ENCODE assay signal across 7 mouse cellular contexts in genomic region chr2:170450933-170451332, GRCm38 (mm10). TPM values are rescaled to one million over a fixed set of nuclear protein-coding genes. Genes with fewer than 3 reads are reported as not detected.
DNase-seq lines count a peak whose midpoint lies in the region; ATAC-seq and TF ChIP-seq lines count a peak whose summit lies in the region.

No protein-coding gene starts in this region.

- H3K4me2 ChIP-seq in intestine, embryonic 16.5 days (ENCODE audit: low read depth, low read length) = peak overlapping the region; percentile 19; the same call in 1 of the 2 replicates
- 0 out of 2 replicates have a peak overlapping the region, but pooled peaks have one; percentile 22 for H3K4me2 ChIP-seq in midbrain, embryonic 12.5 days (replicated peaks)

- intact Hi-C loops in left cerebral cortex, postnatal 4 days (cut with DNase I) = loop anchor here (1.0 kb wide), 1 partner anchor 56 kb away; no protein-coding TSS in a partner anchor

- H3K36me3 ChIP-seq in intestine, embryonic 16.5 days (ENCODE audit: control insufficient read depth, insufficient read depth, low read length) = no peaks in the 10 kb centered on the region
- no peaks in the 10 kb centered on the region for H3K36me3 ChIP-seq in midbrain, embryonic 12.5 days
- H3K36me3 ChIP-seq in small intestine, adult 2 months (ENCODE audit: control insufficient read depth, insufficient read depth, low read length) = no peaks in the 10 kb centered on the region

- peak; percentile 84 for TF ChIP-seq CTCF in cortical plate, adult 2 months (IDR thresholded peaks at IDR 0.05; ENCODE audit: extremely low read depth, insufficient read depth, low read length)
- TF ChIP-seq CTCF in small intestine, adult 2 months (IDR thresholded peaks at IDR 0.05; ENCODE audit: extremely low read depth, insufficient read length, insufficient replicate concordance, low read depth, low read length) = peak; percentile 75; the same call in 1 of the 2 replicates

- no peaks in the 10 kb centered on the region for H3K9me3 ChIP-seq in intestine, embryonic 16.5 days (ENCODE audit: control insufficient read depth, low read length)
- H3K9me3 ChIP-seq in midbrain, embryonic 12.5 days = no peaks in the 10 kb centered on the region

- H3K4me3 ChIP-seq in cortical plate, adult 2 months (ENCODE audit: insufficient read depth, low read length) = no peak overlapping the region
- no peak overlapping the region for H3K4me3 ChIP-seq in intestine, embryonic 16.5 days (ENCODE audit: low read length)
- H3K4me3 ChIP-seq in midbrain, embryonic 12.5 days = no peak overlapping the region
- H3K4me3 ChIP-seq in small intestine, adult 2 months (ENCODE audit: low read depth, low read length) = no peak overlapping the region

- ATAC-seq in intestine, embryonic 16.5 days = peak; percentile 92
- ATAC-seq in midbrain, embryonic 12.5 days (ENCODE audit: low FRiP score, low read depth) = peak; percentile 62

- no peaks in the 10 kb centered on the region for H3K4me1 ChIP-seq in cortical plate, adult 2 months (ENCODE audit: control insufficient read depth, insufficient read depth, low read length)
- no peaks in the 10 kb centered on the region for H3K4me1 ChIP-seq in intestine, embryonic 16.5 days (ENCODE audit: control insufficient read depth, insufficient read depth, low read length)
- H3K4me1 ChIP-seq in midbrain, embryonic 12.5 days = peaks cover 7% of the 10 kb centered on the region; the same call in 1 of the 2 replicates
- peaks cover 8% of the 10 kb centered on the region for H3K4me1 ChIP-seq in small intestine, adult 2 months (ENCODE audit: control insufficient read depth, insufficient read depth, insufficient read length, low read length)

- DNase-seq in adrenal gland, adult (ENCODE audit: inconsistent age in 2 of 2, low spot score in 1 of 2) = peak; percentile 63 to 89
- DNase-seq in gastrocnemius, postnatal 25 days = peak; percentile 31
- DNase-seq in left cerebral cortex, postnatal 4 days = peak; percentile 82

- no peak overlapping the region for H3K27ac ChIP-seq in cortical plate, adult 2 months (ENCODE audit: insufficient read depth, low read length)
- no peak overlapping the region for H3K27ac ChIP-seq in intestine, embryonic 16.5 days (ENCODE audit: low read length)
- no peak overlapping the region for H3K27ac ChIP-seq in midbrain, embryonic 12.5 days (replicated peaks)
- H3K27ac ChIP-seq in small intestine, adult 2 months (ENCODE audit: insufficient read depth, low read depth, low read length) = no peak overlapping the region

- TF ChIP-seq POLR2A in cortical plate, adult 2 months (IDR thresholded peaks at IDR 0.05; ENCODE audit: extremely low read depth, insufficient read depth, low read length) = no peak
- no peak for TF ChIP-seq POLR2A in small intestine, adult 2 months (IDR thresholded peaks at IDR 0.05; ENCODE audit: low read depth, low read length)

- no peak overlapping the region for H3K9ac ChIP-seq in intestine, embryonic 16.5 days (ENCODE audit: low read depth, low read length)
- no peak overlapping the region for H3K9ac ChIP-seq in midbrain, embryonic 12.5 days (replicated peaks)

- WGBS in intestine, embryonic 16.5 days = 5% methylated on average over 9 of the region's 9 CpGs
- 9% methylated on average over 9 of the region's 9 CpGs for WGBS in midbrain, embryonic 12.5 days
- WGBS in small intestine, adult 2 months = 4% methylated on average over 9 of the region's 9 CpGs

- no peaks in the 10 kb centered on the region for H3K27me3 ChIP-seq in intestine, embryonic 16.5 days (replicated peaks; ENCODE audit: control insufficient read depth, insufficient read depth, low read length)
- peaks cover 9% of the 10 kb centered on the region; the same call in 1 of the 2 replicates for H3K27me3 ChIP-seq in midbrain, embryonic 12.5 days
- H3K27me3 ChIP-seq in small intestine, adult 2 months (ENCODE audit: control insufficient read depth, insufficient read depth, low read length) = no peaks in the 10 kb centered on the region

RNA-seq across cellular contexts. Expression of gene Bcas1, which starts 23.3 kb away (rescaled TPM):
- 141 and 164 TPM in 2 replicates for polyA plus RNA-seq in cortical plate, adult 2 months (2012; rRNA removed)
- total RNA-seq in gastrocnemius, postnatal 25 days (2021) = 1 to 10 TPM; 1.7 to 1.9 TPM
- 9.5 and 12.1 TPM in 2 replicates for polyA plus RNA-seq in intestine, embryonic 16.5 days (2015; fragmentation: Nextera tagmentation; extraction: Ambion mirVana)
- 10 to 100 TPM; 10.9 to 13.6 TPM for total RNA-seq in left cerebral cortex, postnatal 4 days (2021)
- 4.4 and 5.1 TPM in 2 replicates for polyA plus RNA-seq in midbrain, embryonic 12.5 days (2016; fragmentation: Nextera tagmentation; extraction: Ambion mirVana)
- 11.4 and 18.4 TPM in 2 replicates for polyA plus RNA-seq in small intestine, adult 2 months (2012; rRNA removed)

RNA-seq across cellular contexts. Expression of gene Pfdn4, which starts 45.3 kb away (rescaled TPM):
- 29.4 and 33.2 TPM in 2 replicates for polyA plus RNA-seq in cortical plate, adult 2 months (2012; rRNA removed)
- total RNA-seq in gastrocnemius, postnatal 25 days (2021) = 10 to 100 TPM; 12.9 to 14.2 TPM
- 46.6 and 48.5 TPM in 2 replicates for polyA plus RNA-seq in intestine, embryonic 16.5 days (2015; fragmentation: Nextera tagmentation; extraction: Ambion mirVana)
- total RNA-seq in left cerebral cortex, postnatal 4 days (2021) = 10 to 100 TPM; 44.1 to 53.1 TPM
- 120 and 136 TPM in 2 replicates for polyA plus RNA-seq in midbrain, embryonic 12.5 days (2016; fragmentation: Nextera tagmentation; extraction: Ambion mirVana)
- 0.98 and 1.2 TPM in 2 replicates for polyA plus RNA-seq in small intestine, adult 2 months (2012; rRNA removed)

RNA-seq across cellular contexts. Expression of gene Cyp24a1, which starts 46.0 kb away (rescaled TPM):
- 0.08 and 0.15 TPM in 2 replicates for polyA plus RNA-seq in cortical plate, adult 2 months (2012; rRNA removed)
- total RNA-seq in gastrocnemius, postnatal 25 days (2021) = not detected
- not detected in 2 replicates for polyA plus RNA-seq in intestine, embryonic 16.5 days (2015; fragmentation: Nextera tagmentation; extraction: Ambion mirVana)
- total RNA-seq in left cerebral cortex, postnatal 4 days (2021) = not detected
- polyA plus RNA-seq in midbrain, embryonic 12.5 days (2016; fragmentation: Nextera tagmentation; extraction: Ambion mirVana) = 0.08 TPM in 1 of 2 replicates, not detected in the other
- polyA plus RNA-seq in small intestine, adult 2 months (2012; rRNA removed) = not detected in 2 replicates

Comparison
In these comparisons a context has a peak if more than half of its experiments do, and no peak if none do; other contexts are left out.
1. DNase-seq: peak in every context shown above with its lines; median percentile 82 in left cerebral cortex, postnatal 4 days; 76 in adrenal gland, adult; 31 in gastrocnemius, postnatal 25 days.
2. RNA of gene Pfdn4, which starts 45.3 kb away (polyA plus RNA-seq): 120 to 136 TPM in midbrain, embryonic 12.5 days, 46.6 to 48.5 TPM in intestine, embryonic 16.5 days and 29.4 to 33.2 TPM in cortical plate, adult 2 months; 0.98 to 1.2 TPM in small intestine, adult 2 months; every median in the first group is over 10 times any median in the second.